Comparison of ENCODE assay signal across 16 mouse cellular contexts in the genomic region with DNA sequence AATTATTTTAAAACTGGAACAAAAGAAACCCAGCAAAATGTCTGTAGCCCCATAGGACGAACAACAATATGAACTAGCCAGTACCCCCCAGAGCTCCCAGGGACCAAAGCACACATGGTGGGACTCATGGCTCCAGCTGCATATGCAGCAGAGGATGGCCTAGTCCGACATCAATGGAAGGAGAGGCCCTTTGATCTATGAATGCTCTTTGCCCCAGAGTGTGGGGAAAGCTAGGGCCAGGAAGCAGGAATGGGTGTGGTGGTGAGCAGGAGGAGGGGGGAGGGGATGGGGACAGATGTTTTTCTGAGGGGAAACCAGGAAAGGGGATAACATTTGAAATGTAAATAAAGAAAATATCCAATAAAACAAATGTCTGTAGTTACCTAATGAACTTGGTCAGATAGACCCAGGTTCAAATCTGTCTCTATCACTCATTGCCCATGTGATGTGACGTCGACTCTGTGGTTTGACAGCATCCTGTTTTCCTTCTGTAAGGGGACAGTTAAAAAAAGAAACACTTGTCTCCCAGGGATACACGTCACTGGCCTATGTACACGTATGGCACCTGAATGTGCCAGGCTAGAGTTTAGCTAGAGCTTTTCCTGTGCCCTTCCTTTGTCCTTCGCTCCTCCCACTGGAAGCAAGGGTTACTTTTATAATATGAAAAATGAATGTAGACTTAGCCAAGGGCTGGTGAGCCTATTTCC.
A peak's percentile ranks its signal among the peaks of the same experiment; 100 is the strongest.
DNase-seq lines count a peak whose midpoint lies in the region; ATAC-seq and TF ChIP-seq lines count a peak whose summit lies in the region.
"Had no signal": no experiment of that assay in that cellular context is flagged by ENCODE, and none has a peak within 500 bp of the region (broad histone marks: within the 10 kb centered on the region; RNA-seq: fewer than 3 reads in every experiment).

No protein-coding gene starts in this region.

- peak; percentile 49 for ATAC-seq in granulocyte monocyte progenitor cell, adult 5-6 weeks (replicated peaks; ENCODE audit: poor library complexity, severe bottlenecking)
- peak; percentile 48; the same call in 1 of the 2 replicates for ATAC-seq in liver, postnatal 0 days
- ATAC-seq: midbrain, embryonic 15.5 days had no signal

- no peak for TF ChIP-seq CTCF in ES-Bruce4 (IDR thresholded peaks at IDR 0.05; ENCODE audit: low read depth, low read length)
- no peak for TF ChIP-seq CTCF in liver, postnatal 0 days (IDR thresholded peaks at IDR 0.05; ENCODE audit: low read depth)

- peaks cover 3% of the 10 kb centered on the region for H3K4me1 ChIP-seq in ES-Bruce4 (ENCODE audit: control insufficient read depth, insufficient read depth, low read length)
- H3K4me1 ChIP-seq in liver, postnatal 0 days (ENCODE audit: insufficient read depth): peaks cover 3% of the 10 kb centered on the region; the same call in 1 of the 2 replicates
- H3K4me1 ChIP-seq: midbrain, embryonic 15.5 days had no signal

- H3K36me3 ChIP-seq in ES-Bruce4 (ENCODE audit: control insufficient read depth, insufficient read depth, low read length, poor library complexity, severe bottlenecking): no peaks in the 10 kb centered on the region
- H3K36me3 ChIP-seq in liver, postnatal 0 days (replicated peaks; ENCODE audit: insufficient read depth, low read length): no peaks in the 10 kb centered on the region
- H3K36me3 ChIP-seq: hindbrain, embryonic 10.5 days; lung, embryonic 15.5 days; midbrain, embryonic 15.5 days; neural tube, embryonic 13.5 days had no signal

- DNase-seq in spleen, adult 12 weeks (ENCODE audit: low spot score): peak; percentile 23
- DNase-seq in spleen, postnatal 14 days (ENCODE audit: low spot score in 2 of 2): no peak
- DNase-seq in liver, postnatal 0 days: no peak
- DNase-seq in yolk sac, embryonic 10.5 days (ENCODE audit: low spot score): no peak
- DNase-seq in urinary bladder, postnatal 10 days (ENCODE audit: low spot score): no peak
- DNase-seq in gastrocnemius, postnatal 10 days: no peak
- DNase-seq: cerebellum, adult 11-12 months; kidney, adult 2 months; left cerebral cortex, postnatal 4 days had no signal

- TF ChIP-seq EP300 in ES-Bruce4 (IDR thresholded peaks at IDR 0.05; ENCODE audit: insufficient read depth, low read depth, low read length): 0 out of 2 replicates have a peak, but pooled peaks have one; percentile 42
- no peak for TF ChIP-seq EP300 in liver, postnatal 0 days (IDR thresholded peaks at IDR 0.05; ENCODE audit: low read depth)

- WGBS in liver, postnatal 0 days (ENCODE audit: insufficient replicate concordance): 36% methylated on average over 7 of the region's 7 CpGs

- no peak overlapping the region for H3K27ac ChIP-seq in ES-Bruce4 (ENCODE audit: insufficient read depth, low read length)
- no peak overlapping the region for H3K27ac ChIP-seq in liver, postnatal 0 days (ENCODE audit: low read depth)
- H3K27ac ChIP-seq: hindbrain, embryonic 10.5 days; layer of hippocampus, adult 2 months; lung, embryonic 15.5 days; midbrain, embryonic 15.5 days; neural tube, embryonic 13.5 days had no signal

- TF ChIP-seq POLR2A in ES-Bruce4 (IDR thresholded peaks at IDR 0.05; ENCODE audit: insufficient read depth, low read length): no peak

- H3K27me3 ChIP-seq in ES-Bruce4 (ENCODE audit: control insufficient read depth, insufficient read depth, low read length, poor library complexity, severe bottlenecking): no peaks in the 10 kb centered on the region
- no peaks in the 10 kb centered on the region for H3K27me3 ChIP-seq in liver, postnatal 0 days (ENCODE audit: insufficient read depth, low read length)
- H3K27me3 ChIP-seq: lung, embryonic 15.5 days; midbrain, embryonic 15.5 days; neural tube, embryonic 13.5 days had no signal

- no peak overlapping the region for H3K4me2 ChIP-seq in liver, postnatal 0 days (ENCODE audit: low read depth, low read length)
- H3K4me2 ChIP-seq: lung, embryonic 15.5 days; midbrain, embryonic 15.5 days; neural tube, embryonic 13.5 days had no signal

- no peak overlapping the region for H3K4me3 ChIP-seq in ES-Bruce4 (ENCODE audit: low read depth, low read length)
- no peak overlapping the region for H3K4me3 ChIP-seq in liver, postnatal 0 days (ENCODE audit: low read depth, low read length)
- H3K4me3 ChIP-seq: hindbrain, embryonic 10.5 days; layer of hippocampus, adult 2 months; lung, embryonic 15.5 days; midbrain, embryonic 15.5 days; neural tube, embryonic 13.5 days had no signal

- H3K9me3 ChIP-seq in ES-Bruce4 (replicated peaks; ENCODE audit: control insufficient read depth, insufficient read depth, low read length, poor library complexity, severe bottlenecking): no peaks in the 10 kb centered on the region
- no peaks in the 10 kb centered on the region for H3K9me3 ChIP-seq in liver, postnatal 0 days (ENCODE audit: low read length)
- H3K9me3 ChIP-seq: hindbrain, embryonic 10.5 days; lung, embryonic 15.5 days; midbrain, embryonic 15.5 days; neural tube, embryonic 13.5 days had no signal

- H3K9ac ChIP-seq in ES-Bruce4 (ENCODE audit: low read depth, poor library complexity, severe bottlenecking): no peak overlapping the region
- H3K9ac ChIP-seq in liver, postnatal 0 days (replicated peaks): no peak overlapping the region
- H3K9ac ChIP-seq: lung, embryonic 15.5 days; midbrain, embryonic 15.5 days; neural tube, embryonic 13.5 days had no signal
